Mouse (Mus musculus) spleen, postnatal 10 days (tissue): Measurements from ENCODE around the gene Crtc3.

Source experiments
- DNase-seq, 2 experiments: peaks; one replicate each; pipeline ENCODE4 v3.0.0; 2021 to 2022; ENCODE audit warnings: low spot score in 2 of 2

The Crtc3 gene

GRCm38 (mm10) chr7:80685639-80686038, 3.0 kb downstream of the Crtc3 start:
- DNase-seq, result no peak

- no peak for DNase-seq
These were observed 6.0 kb downstream of the Crtc3 start for GRCm38 (mm10) chr7:80682630-80683029.

GRCm38 (mm10) chr7:80680218-80680847, 8.3 kb downstream of the Crtc3 start:
- peak in 1 of 2 experiments; percentile 36 for DNase-seq

GRCm38 (mm10) chr7:80672323-80672722, 16.4 kb downstream of the Crtc3 start:
- no peak for DNase-seq

- no peak for DNase-seq
These were observed 17.8 kb downstream of the Crtc3 start for GRCm38 (mm10) chr7:80670889-80671288.

GRCm38 (mm10) chr7:80667190-80667589, 21.5 kb downstream of the Crtc3 start:
- no peak for DNase-seq

- DNase-seq, result no peak
These were observed 22.3 kb downstream of the Crtc3 start for GRCm38 (mm10) chr7:80666198-80666915.

GRCm38 (mm10) chr7:80661082-80661481, 27.6 kb downstream of the Crtc3 start:
- no peak for DNase-seq

GRCm38 (mm10) chr7:80660619-80661018, 28.1 kb downstream of the Crtc3 start:
- no peak for DNase-seq

- DNase-seq, result no peak
These were observed 30.8 kb downstream of the Crtc3 start for GRCm38 (mm10) chr7:80657896-80658295.

- DNase-seq, result no peak
These were observed 33.2 kb downstream of the Crtc3 start for GRCm38 (mm10) chr7:80655350-80656013.

- no peak for DNase-seq
These were observed 33.8 kb downstream of the Crtc3 start for GRCm38 (mm10) chr7:80654926-80655325.

- no peak for DNase-seq
These were observed 34.3 kb downstream of the Crtc3 start for GRCm38 (mm10) chr7:80654393-80654792.

- no peak for DNase-seq
These were observed 34.7 kb downstream of the Crtc3 start for GRCm38 (mm10) chr7:80653971-80654370.

- no peak for DNase-seq
These were observed 35.6 kb downstream of the Crtc3 start for GRCm38 (mm10) chr7:80653077-80653476.

GRCm38 (mm10) chr7:80652289-80652688, 36.4 kb downstream of the Crtc3 start:
- DNase-seq, result no peak

GRCm38 (mm10) chr7:80647437-80647871, 41.2 kb downstream of the Crtc3 start:
- peak in 1 of 2 experiments; percentile 55 for DNase-seq

GRCm38 (mm10) chr7:80646093-80647025, 42.3 kb downstream of the Crtc3 start:
- peak in 1 of 2 experiments; percentile 63 for DNase-seq

- peak in 1 of 2 experiments; percentile 46 for DNase-seq
These were observed 45.6 kb downstream of the Crtc3 start for GRCm38 (mm10) chr7:80642976-80643666.

GRCm38 (mm10) chr7:80642552-80642951, 46.1 kb downstream of the Crtc3 start:
- DNase-seq, result no peak

- peak in 1 of 2 experiments; percentile 56 for DNase-seq
These were observed 46.8 kb downstream of the Crtc3 start for GRCm38 (mm10) chr7:80641899-80642298.
